Mouse (Mus musculus): ENCODE measurements at regions not wholly inside any gene's neighbourhood (a gene's known extent, or its start where the extent isn't known, plus 50 kb on each side); places are given as distances from the start of the nearest gene placed in this dataset.

DNA sequence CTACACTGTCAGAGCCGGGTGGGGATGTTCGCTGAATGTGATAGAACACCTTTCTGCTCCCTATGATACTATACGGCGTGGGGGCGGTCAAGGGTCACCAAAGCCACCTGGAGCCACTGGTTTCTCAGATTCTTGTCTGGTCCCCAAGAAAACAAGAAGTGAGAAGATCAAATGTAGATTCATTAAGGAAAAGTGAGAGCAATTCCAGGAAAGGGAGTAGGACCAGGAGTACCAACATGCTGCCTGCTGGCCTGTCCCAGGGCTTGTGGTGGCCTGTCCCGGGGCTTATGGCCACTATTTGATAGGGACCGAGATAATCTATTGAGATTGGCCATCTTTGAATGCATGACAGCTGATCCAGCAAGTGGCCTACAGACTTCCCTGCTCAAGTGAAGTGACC, 58.8 kb upstream of the Fut8 start:
- no peak overlapping the region for H3K27ac ChIP-seq (replicated peaks; ENCODE audit: low read depth, low read length)
- H3K36me3 ChIP-seq (ENCODE audit: control insufficient read depth, insufficient read depth, low read length): no peaks in the 10 kb centered on the region
- H3K9me3 ChIP-seq (ENCODE audit: control insufficient read depth, low read length): no peaks in the 10 kb centered on the region
- ATAC-seq (ENCODE audit: low FRiP score, low TSS enrichment) (no peak), DNase-seq (no peak)
- H3K4me2 ChIP-seq (ENCODE audit: low read length): no peak overlapping the region
- no peak overlapping the region for H3K4me3 ChIP-seq (replicated peaks; ENCODE audit: low read depth, low read length)
- H3K4me1 ChIP-seq (ENCODE audit: control insufficient read depth, insufficient read depth, low read length): peaks cover 4% of the 10 kb centered on the region; the same call in 1 of the 2 replicates
- no peaks in the 10 kb centered on the region for H3K27me3 ChIP-seq (ENCODE audit: control insufficient read depth, insufficient read depth, low read length)
- WGBS: 97% methylated on average over 7 of the region's 7 CpGs
- no peak overlapping the region for H3K9ac ChIP-seq (replicated peaks; ENCODE audit: low read length)

DNA sequence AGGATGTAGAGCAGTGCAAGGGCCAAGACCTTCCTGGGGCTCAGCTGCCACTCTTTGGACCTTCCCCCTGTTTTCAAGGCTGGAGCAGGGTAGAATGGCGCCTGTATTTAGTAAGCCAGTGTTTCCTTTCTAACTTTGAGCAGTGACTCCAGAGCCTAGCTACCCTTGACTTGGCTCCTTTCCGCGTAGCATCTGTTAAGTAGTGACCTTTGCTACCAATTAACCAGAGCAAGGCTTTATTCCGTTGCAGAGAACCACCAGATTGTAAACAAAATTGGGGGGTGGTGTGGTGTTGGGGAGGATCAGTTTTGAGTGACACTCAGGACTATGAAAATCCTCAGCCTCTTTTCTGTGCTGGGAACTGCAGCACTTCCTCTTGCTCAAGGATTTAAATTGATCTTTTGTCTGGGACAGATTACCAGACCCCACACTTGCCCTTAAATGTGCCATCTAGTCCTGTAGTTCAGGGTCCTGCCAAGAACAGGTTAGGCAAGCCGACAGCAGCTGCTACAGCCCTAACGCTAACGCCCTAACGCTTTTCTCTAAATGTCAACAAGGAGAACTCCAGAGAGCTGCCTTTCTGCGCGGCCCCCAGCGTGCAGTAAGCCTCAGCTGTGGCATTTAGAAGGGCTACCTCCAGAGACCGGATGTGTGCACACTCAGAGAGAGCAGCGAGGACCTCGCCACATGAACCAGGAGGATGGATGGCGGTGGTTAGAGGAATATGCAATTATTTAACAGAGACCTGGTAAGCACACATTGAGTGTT, 59.9 kb upstream of the Fut8 start:
- peak; percentile 15 for DNase-seq

DNA sequence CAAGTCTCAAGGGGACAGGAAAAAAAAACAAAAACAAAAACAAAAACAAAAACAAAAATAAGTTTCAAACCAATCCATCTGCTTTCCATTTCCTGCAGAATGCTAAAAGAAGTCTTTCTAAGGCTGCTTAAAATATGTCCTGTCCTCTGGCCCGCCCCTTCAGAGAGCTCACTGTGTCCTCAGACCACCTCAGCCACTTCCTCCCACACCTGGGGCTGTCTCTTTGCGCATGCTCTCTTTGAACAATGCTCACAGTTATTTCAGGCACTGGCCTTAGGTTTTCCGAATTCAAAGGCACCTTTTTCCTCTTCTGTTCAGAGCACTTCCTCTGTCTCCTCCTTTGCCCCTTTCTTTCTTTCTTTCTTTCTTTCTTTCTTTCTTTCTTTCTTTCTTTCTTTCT, 60.6 kb upstream of the Fut8 start:
- no peaks in the 10 kb centered on the region for H3K27me3 ChIP-seq (ENCODE audit: control insufficient read depth, insufficient read depth, low read length)
- H3K4me1 ChIP-seq (ENCODE audit: control insufficient read depth, insufficient read depth, low read length): peaks cover 4% of the 10 kb centered on the region; the same call in 1 of the 2 replicates
- H3K9ac ChIP-seq (replicated peaks; ENCODE audit: low read length): no peak overlapping the region
- WGBS: 72% methylated on average over 3 of the region's 3 CpGs
- no peak for DNase-seq
- H3K4me3 ChIP-seq (replicated peaks; ENCODE audit: low read depth, low read length): no peak overlapping the region
- no peaks in the 10 kb centered on the region for H3K36me3 ChIP-seq (ENCODE audit: control insufficient read depth, insufficient read depth, low read length)
- no peak overlapping the region for H3K4me2 ChIP-seq (ENCODE audit: low read length)
- no peak overlapping the region for H3K27ac ChIP-seq (replicated peaks; ENCODE audit: low read depth, low read length)
- ATAC-seq (ENCODE audit: low FRiP score, low TSS enrichment): no peak
- H3K9me3 ChIP-seq (ENCODE audit: control insufficient read depth, low read length): no peaks in the 10 kb centered on the region

More for the DNA sequence above, 59.9 kb upstream of the Fut8 start:
- no peaks in the 10 kb centered on the region for H3K9me3 ChIP-seq (ENCODE audit: control insufficient read depth, low read length)
- no peaks in the 10 kb centered on the region for H3K27me3 ChIP-seq (ENCODE audit: control insufficient read depth, insufficient read depth, low read length)
- H3K4me1 ChIP-seq (ENCODE audit: control insufficient read depth, insufficient read depth, low read length): peaks cover 4% of the 10 kb centered on the region; the same call in 1 of the 2 replicates
- no peak overlapping the region for H3K4me2 ChIP-seq (ENCODE audit: low read length)
- no peak overlapping the region for H3K27ac ChIP-seq (replicated peaks; ENCODE audit: low read depth, low read length)
- no peaks in the 10 kb centered on the region for H3K36me3 ChIP-seq (ENCODE audit: control insufficient read depth, insufficient read depth, low read length)
- ATAC-seq (ENCODE audit: low FRiP score, low TSS enrichment): no peak
- WGBS: 46% methylated on average over 15 of the region's 15 CpGs
- H3K9ac ChIP-seq (replicated peaks; ENCODE audit: low read length): no peak overlapping the region
- H3K4me3 ChIP-seq (replicated peaks; ENCODE audit: low read depth, low read length): no peak overlapping the region

DNA sequence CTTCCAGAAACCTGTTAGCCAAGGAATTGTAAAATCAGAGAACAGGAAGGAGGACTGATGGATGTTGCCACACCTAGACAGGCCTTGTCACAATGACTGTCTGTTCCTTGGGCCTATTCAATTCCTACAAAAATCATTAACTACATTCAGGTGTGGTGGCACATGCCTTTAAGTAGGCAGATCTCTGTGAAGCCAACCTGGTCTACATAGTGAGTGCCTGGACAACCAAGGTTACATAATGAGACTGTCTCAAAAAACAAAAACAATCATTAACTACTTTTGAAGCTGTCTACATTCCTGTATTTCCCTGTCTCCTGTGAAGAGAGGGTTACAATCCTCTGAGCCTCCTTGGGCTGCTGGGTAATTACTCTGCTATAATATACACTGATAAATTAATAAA, 63.9 kb upstream of the Fut8 start:
- Histone ChIP-seq H3K9ac (replicated peaks; ENCODE audit: low read length) (no peak overlapping the region), H3K4me2 (ENCODE audit: low read length) (no peak overlapping the region), H3K4me1 (ENCODE audit: control insufficient read depth, insufficient read depth, low read length) (peaks cover 4% of the 10 kb centered on the region; the same call in 1 of the 2 replicates), H3K27ac (replicated peaks; ENCODE audit: low read depth, low read length) (no peak overlapping the region), H3K9me3 (ENCODE audit: control insufficient read depth, low read length) (no peaks in the 10 kb centered on the region), H3K4me3 (replicated peaks; ENCODE audit: low read depth, low read length) (no peak overlapping the region), H3K27me3 (ENCODE audit: control insufficient read depth, insufficient read depth, low read length) (no peaks in the 10 kb centered on the region), H3K36me3 (ENCODE audit: control insufficient read depth, insufficient read depth, low read length) (no peaks in the 10 kb centered on the region)
- ATAC-seq (ENCODE audit: low FRiP score, low TSS enrichment): no peak
- no peak for DNase-seq

DNA sequence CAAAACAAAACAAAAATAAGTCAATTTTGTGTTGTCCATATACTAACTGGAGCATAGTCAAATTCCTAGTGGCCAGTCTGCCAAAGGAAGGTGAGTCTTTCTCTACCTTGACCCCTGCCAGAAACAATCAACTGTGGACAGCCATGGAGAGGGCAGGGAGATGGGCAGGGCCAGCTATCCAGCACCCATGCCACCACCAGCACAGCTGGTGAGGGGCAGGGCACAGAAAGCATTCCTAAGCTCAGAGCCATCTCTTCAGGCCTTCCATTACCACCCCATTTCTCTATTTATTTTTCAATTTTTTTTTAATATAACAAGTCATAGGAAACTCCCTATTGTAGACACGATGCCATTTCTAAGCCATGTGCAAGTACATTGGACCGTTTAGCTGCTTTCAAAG, 65.4 kb upstream of the Fut8 start:
- WGBS: 94% methylated on average over 2 of the region's 2 CpGs
- Histone ChIP-seq H3K36me3 (ENCODE audit: control insufficient read depth, insufficient read depth, low read length) (no peaks in the 10 kb centered on the region), H3K27me3 (ENCODE audit: control insufficient read depth, insufficient read depth, low read length) (no peaks in the 10 kb centered on the region), H3K9me3 (ENCODE audit: control insufficient read depth, low read length) (no peaks in the 10 kb centered on the region), H3K4me1 (ENCODE audit: control insufficient read depth, insufficient read depth, low read length) (no peaks in the 10 kb centered on the region), H3K4me2 (ENCODE audit: low read length) (no peak overlapping the region), H3K4me3 (replicated peaks; ENCODE audit: low read depth, low read length) (no peak overlapping the region), H3K9ac (replicated peaks; ENCODE audit: low read length) (no peak overlapping the region), H3K27ac (replicated peaks; ENCODE audit: low read depth, low read length) (no peak overlapping the region)
- no peak for ATAC-seq (ENCODE audit: low FRiP score, low TSS enrichment)
- no peak for DNase-seq

DNA sequence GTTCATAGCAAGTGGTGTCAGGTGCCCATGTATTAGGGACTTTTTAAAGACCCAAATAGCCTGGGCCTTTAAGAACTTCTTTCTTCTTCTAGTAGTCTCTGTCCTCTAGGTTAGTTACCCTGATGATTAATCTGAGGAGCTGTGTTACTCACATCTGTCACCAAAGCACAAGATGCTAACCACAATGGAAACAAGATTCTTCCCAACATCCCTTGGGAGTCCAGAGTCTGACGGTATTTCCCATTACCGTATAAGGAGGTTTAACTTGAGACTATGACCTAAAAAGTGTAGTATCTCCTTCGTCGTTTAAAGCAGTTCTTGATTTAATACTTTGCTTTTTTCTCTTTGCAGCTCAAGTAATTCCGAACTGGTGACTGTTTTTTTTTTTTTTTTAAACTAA, 67.7 kb upstream of the Fut8 start:
- no peak for DNase-seq
- WGBS: 89% methylated on average over 5 of the region's 5 CpGs
- H3K4me3 ChIP-seq (replicated peaks; ENCODE audit: low read depth, low read length): no peak overlapping the region
- H3K4me2 ChIP-seq (ENCODE audit: low read length): no peak overlapping the region
- no peaks in the 10 kb centered on the region for H3K9me3 ChIP-seq (ENCODE audit: control insufficient read depth, low read length)
- H3K27ac ChIP-seq (replicated peaks; ENCODE audit: low read depth, low read length): no peak overlapping the region
- H3K9ac ChIP-seq (replicated peaks; ENCODE audit: low read length): no peak overlapping the region
- no peak for ATAC-seq (ENCODE audit: low FRiP score, low TSS enrichment)
- no peaks in the 10 kb centered on the region for H3K27me3 ChIP-seq (ENCODE audit: control insufficient read depth, insufficient read depth, low read length)
- H3K36me3 ChIP-seq (ENCODE audit: control insufficient read depth, insufficient read depth, low read length): no peaks in the 10 kb centered on the region
- H3K4me1 ChIP-seq (ENCODE audit: control insufficient read depth, insufficient read depth, low read length): no peaks in the 10 kb centered on the region

DNA sequence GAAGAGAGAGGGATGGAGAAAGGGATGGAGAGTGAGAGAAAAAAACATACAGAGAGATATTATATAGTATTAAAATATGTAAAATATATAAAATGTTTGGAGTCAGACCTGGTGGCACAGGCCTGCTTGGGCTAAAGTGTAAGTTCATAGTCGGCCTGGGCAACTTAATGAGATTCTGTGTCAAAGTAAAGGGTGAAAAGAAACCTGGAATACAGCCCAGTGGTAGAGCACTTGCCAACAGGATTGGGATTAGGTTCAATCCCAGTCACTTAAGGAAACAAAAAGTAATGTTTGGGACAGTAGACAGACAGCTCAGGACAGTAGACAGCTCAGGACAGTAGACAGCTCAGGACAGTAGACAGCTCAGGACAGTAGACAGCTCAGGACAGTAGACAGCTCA, 69.6 kb upstream of the Fut8 start:
- Histone ChIP-seq H3K36me3 (ENCODE audit: control insufficient read depth, insufficient read depth, low read length) (no peaks in the 10 kb centered on the region), H3K9me3 (ENCODE audit: control insufficient read depth, low read length) (no peaks in the 10 kb centered on the region), H3K4me2 (ENCODE audit: low read length) (no peak overlapping the region), H3K4me1 (ENCODE audit: control insufficient read depth, insufficient read depth, low read length) (no peaks in the 10 kb centered on the region), H3K27me3 (ENCODE audit: control insufficient read depth, insufficient read depth, low read length) (no peaks in the 10 kb centered on the region), H3K27ac (replicated peaks; ENCODE audit: low read depth, low read length) (no peak overlapping the region), H3K4me3 (replicated peaks; ENCODE audit: low read depth, low read length) (no peak overlapping the region), H3K9ac (replicated peaks; ENCODE audit: low read length) (no peak overlapping the region)
- DNase-seq (no peak), ATAC-seq (ENCODE audit: low FRiP score, low TSS enrichment) (no peak)
- WGBS: 82% methylated on average over 1 of the region's 1 CpGs

DNA sequence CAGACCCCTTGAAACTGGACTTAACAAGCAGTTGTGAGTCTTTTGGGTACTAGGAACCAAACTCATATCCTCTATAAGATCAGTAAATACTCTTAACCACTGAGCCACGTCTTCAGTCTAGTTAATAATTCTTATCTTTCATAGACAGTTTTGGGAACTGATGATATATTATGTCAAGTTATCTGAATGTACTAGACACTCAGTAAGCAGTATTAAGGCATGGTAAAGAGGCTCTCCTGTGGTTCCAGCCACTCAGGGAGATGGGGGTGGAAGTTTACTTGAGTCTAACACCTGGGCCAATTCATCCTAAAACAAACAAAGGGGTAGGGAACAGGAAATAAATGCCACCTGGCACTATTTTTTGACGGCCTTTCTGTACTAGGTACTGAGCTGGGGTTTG, 81.2 kb upstream of the Fut8 start:
- Histone ChIP-seq H3K4me2 (ENCODE audit: low read length) (no peak overlapping the region), H3K4me1 (ENCODE audit: control insufficient read depth, insufficient read depth, low read length) (no peaks in the 10 kb centered on the region), H3K9me3 (ENCODE audit: control insufficient read depth, low read length) (no peaks in the 10 kb centered on the region), H3K27me3 (ENCODE audit: control insufficient read depth, insufficient read depth, low read length) (no peaks in the 10 kb centered on the region), H3K4me3 (replicated peaks; ENCODE audit: low read depth, low read length) (no peak overlapping the region), H3K9ac (replicated peaks; ENCODE audit: low read length) (no peak overlapping the region), H3K36me3 (ENCODE audit: control insufficient read depth, insufficient read depth, low read length) (no peaks in the 10 kb centered on the region), H3K27ac (replicated peaks; ENCODE audit: low read depth, low read length) (no peak overlapping the region)
- no peak for DNase-seq
- ATAC-seq (ENCODE audit: low FRiP score, low TSS enrichment): no peak
- WGBS: 79% methylated on average over 2 of the region's 2 CpGs

DNA sequence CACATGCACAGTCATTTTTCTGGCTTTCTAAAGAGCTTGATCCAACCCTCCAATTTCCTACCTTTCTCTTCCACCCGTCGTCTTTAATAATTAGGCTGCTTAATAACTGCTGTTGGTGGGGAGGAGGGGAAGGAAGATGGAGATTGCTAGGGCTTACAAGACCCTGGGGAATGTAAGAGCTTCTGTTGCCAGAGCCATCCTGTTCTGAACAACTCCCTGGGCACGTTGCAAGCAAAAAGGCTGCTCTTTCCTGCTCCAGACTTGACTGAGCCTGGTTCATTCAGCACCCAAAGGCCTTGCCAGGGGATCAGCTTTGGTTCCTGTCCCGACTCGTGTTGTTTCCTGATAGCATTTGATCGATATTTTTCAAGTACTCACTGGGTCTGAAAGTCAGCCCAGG, 82.3 kb upstream of the Fut8 start:
- H3K27ac ChIP-seq (replicated peaks; ENCODE audit: low read depth, low read length): no peak overlapping the region
- no peak for ATAC-seq (ENCODE audit: low FRiP score, low TSS enrichment)
- WGBS: 75% methylated on average over 6 of the region's 6 CpGs

More for the DNA sequence above, 82.3 kb upstream of the Fut8 start:
- Histone ChIP-seq H3K4me3 (replicated peaks; ENCODE audit: low read depth, low read length) (no peak overlapping the region), H3K4me1 (ENCODE audit: control insufficient read depth, insufficient read depth, low read length) (no peaks in the 10 kb centered on the region), H3K9me3 (ENCODE audit: control insufficient read depth, low read length) (no peaks in the 10 kb centered on the region), H3K9ac (replicated peaks; ENCODE audit: low read length) (no peak overlapping the region), H3K4me2 (ENCODE audit: low read length) (no peak overlapping the region), H3K27me3 (ENCODE audit: control insufficient read depth, insufficient read depth, low read length) (no peaks in the 10 kb centered on the region), H3K36me3 (ENCODE audit: control insufficient read depth, insufficient read depth, low read length) (no peaks in the 10 kb centered on the region)
- no peak for DNase-seq

All from midbrain, embryonic 14.5 days (tissue).